Mouse (Mus musculus): ENCODE measurements at regions not wholly inside any gene's neighbourhood (a gene's known extent, or its start where the extent isn't known, plus 50 kb on each side); places are given as distances from the start of the nearest gene placed in this dataset.

- no peak for DNase-seq (ENCODE audit: inconsistent age in 2 of 2, low spot score in 1 of 2)
Measured at GRCm38 (mm10) chr4:131083405-131083804, 139.2 kb downstream of the Matn1 start.

GRCm38 (mm10) chr4:131097421-131097820 is 153.2 kb downstream of the Matn1 start:
- no peak for DNase-seq (ENCODE audit: inconsistent age in 2 of 2, low spot score in 1 of 2)

GRCm38 (mm10) chr4:131100093-131100795 is 156.1 kb downstream of the Matn1 start:
- no peak for DNase-seq (ENCODE audit: inconsistent age in 2 of 2, low spot score in 1 of 2)

- no peak for DNase-seq (ENCODE audit: inconsistent age in 2 of 2, low spot score in 1 of 2)
Measured at GRCm38 (mm10) chr4:131100796-131101156, 156.6 kb downstream of the Matn1 start.

GRCm38 (mm10) chr4:131102163-131102562 is 158.0 kb downstream of the Matn1 start:
- DNase-seq (ENCODE audit: inconsistent age in 2 of 2, low spot score in 1 of 2): no peak

GRCm38 (mm10) chr4:131107127-131107857 is 163.1 kb downstream of the Matn1 start:
- no peak for DNase-seq (ENCODE audit: inconsistent age in 2 of 2, low spot score in 1 of 2)

GRCm38 (mm10) chr4:131112536-131112935 is 168.4 kb downstream of the Matn1 start:
- no peak for DNase-seq (ENCODE audit: inconsistent age in 2 of 2, low spot score in 1 of 2)

- no peak for DNase-seq (ENCODE audit: inconsistent age in 2 of 2, low spot score in 1 of 2)
Measured at GRCm38 (mm10) chr4:131113727-131114303, 169.6 kb downstream of the Matn1 start.

GRCm38 (mm10) chr4:131115247-131115646 is 171.1 kb downstream of the Matn1 start:
- peak; percentile 62 to 91 for DNase-seq (ENCODE audit: inconsistent age in 2 of 2, low spot score in 1 of 2)

- no peak for DNase-seq (ENCODE audit: inconsistent age in 2 of 2, low spot score in 1 of 2)
Measured at GRCm38 (mm10) chr4:131118586-131118985, 174.4 kb downstream of the Matn1 start.

- no peak for DNase-seq (ENCODE audit: inconsistent age in 2 of 2, low spot score in 1 of 2)
Measured at GRCm38 (mm10) chr4:131119621-131120020, 175.4 kb downstream of the Matn1 start.

- no peak for DNase-seq (ENCODE audit: inconsistent age in 2 of 2, low spot score in 1 of 2)
Measured at GRCm38 (mm10) chr4:131120680-131121079, 176.5 kb downstream of the Matn1 start.

- DNase-seq (ENCODE audit: inconsistent age in 2 of 2, low spot score in 1 of 2): no peak
Measured at GRCm38 (mm10) chr4:131125975-131126374, 181.8 kb downstream of the Matn1 start.

- no peak for DNase-seq (ENCODE audit: inconsistent age in 2 of 2, low spot score in 1 of 2)
Measured at GRCm38 (mm10) chr4:131126901-131127300, 182.7 kb downstream of the Matn1 start.

- no peak for DNase-seq (ENCODE audit: inconsistent age in 2 of 2, low spot score in 1 of 2)
Measured at GRCm38 (mm10) chr4:131128646-131129045, 184.5 kb downstream of the Matn1 start.

GRCm38 (mm10) chr4:131132201-131132600 is 188.0 kb downstream of the Matn1 start:
- DNase-seq (ENCODE audit: inconsistent age in 2 of 2, low spot score in 1 of 2): no peak

GRCm38 (mm10) chr4:131132781-131133180 is 188.6 kb downstream of the Matn1 start:
- no peak for DNase-seq (ENCODE audit: inconsistent age in 2 of 2, low spot score in 1 of 2)

- peak in 1 of 2 experiments; percentile 20 for DNase-seq (ENCODE audit: inconsistent age in 2 of 2, low spot score in 1 of 2)
Measured at GRCm38 (mm10) chr4:131135841-131136240, 191.7 kb downstream of the Matn1 start.

- DNase-seq (ENCODE audit: inconsistent age in 2 of 2, low spot score in 1 of 2): no peak
Measured at GRCm38 (mm10) chr4:131138891-131139290, 194.7 kb downstream of the Matn1 start.

GRCm38 (mm10) chr4:131141890-131142465 is 197.8 kb downstream of the Matn1 start:
- DNase-seq (ENCODE audit: inconsistent age in 2 of 2, low spot score in 1 of 2): no peak

GRCm38 (mm10) chr4:131145507-131145906 is 201.3 kb downstream of the Matn1 start:
- DNase-seq (ENCODE audit: inconsistent age in 2 of 2, low spot score in 1 of 2): no peak
